Mouse (Mus musculus): ENCODE data around the gene Neurog3. TPM values are rescaled to one million over a fixed set of nuclear protein-coding genes. Genes with fewer than 3 reads are reported as not detected.

Gene Neurog3
- total RNA-seq (2021), result not detected
- long read RNA-seq, experiment 1, result 0 reads
- long read RNA-seq, experiment 2, result 0 reads

- DNase-seq (ENCODE audit: low spot score in 2 of 2), result no peak
Measured at GRCm38 (mm10) chr10:62132691-62133281, at the start of gene Neurog3. Gene Neurog3, plus strand, starts transcription at chr10:62133090.

- no peak for DNase-seq (ENCODE audit: low spot score in 2 of 2)
Measured at GRCm38 (mm10) chr10:62086044-62086443, 46.8 kb upstream of the Neurog3 start.

DNA sequence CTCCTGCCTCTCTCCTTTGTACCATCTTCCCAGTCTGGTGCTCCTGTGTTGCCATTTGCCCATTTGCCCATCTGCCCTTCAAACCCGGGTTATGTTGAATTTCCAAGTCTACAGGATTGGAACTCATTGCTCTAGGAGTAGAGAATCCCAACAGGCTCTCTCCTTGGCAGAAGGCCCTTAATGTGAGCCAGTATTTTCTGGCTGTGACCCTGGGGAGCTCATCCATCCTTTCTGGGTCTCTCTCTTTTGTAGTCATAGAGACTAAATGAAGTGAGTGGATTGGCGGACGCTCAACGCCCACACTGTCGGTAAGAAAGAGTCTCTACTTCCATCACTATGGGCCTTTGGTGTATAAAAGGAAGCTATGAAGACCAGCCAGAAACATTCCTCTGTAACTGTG lies 46.1 kb upstream of the Neurog3 start:
- no peak for DNase-seq (ENCODE audit: low spot score in 2 of 2)

- DNase-seq (ENCODE audit: low spot score in 2 of 2), result no peak
Measured at GRCm38 (mm10) chr10:62088411-62088810, 44.5 kb upstream of the Neurog3 start.

DNA sequence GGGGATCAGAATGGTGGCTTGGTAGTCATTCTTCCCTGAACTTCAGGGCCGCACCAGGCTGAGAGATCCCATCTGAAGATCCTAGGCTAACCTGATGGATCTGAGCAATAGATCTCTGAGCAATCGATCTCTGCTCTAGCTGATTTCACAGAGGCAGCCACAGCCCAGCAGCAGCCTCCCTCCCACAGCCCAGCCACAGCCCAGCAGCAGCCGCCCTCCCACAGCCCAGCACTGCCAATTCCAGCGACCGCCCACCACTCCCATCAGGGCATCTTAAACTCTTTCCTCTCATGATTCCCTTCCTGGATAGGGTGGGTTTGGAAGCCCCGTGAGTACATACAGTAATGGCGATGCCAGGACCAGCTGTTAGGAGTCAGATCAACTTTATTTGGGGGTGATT lies 43.8 kb upstream of the Neurog3 start:
- DNase-seq (ENCODE audit: low spot score in 2 of 2), result no peak

- no peak for DNase-seq (ENCODE audit: low spot score in 2 of 2)
Measured at GRCm38 (mm10) chr10:62089486-62089885, 43.4 kb upstream of the Neurog3 start.

GRCm38 (mm10) chr10:62093903-62094302 lies 39.0 kb upstream of the Neurog3 start:
- DNase-seq (ENCODE audit: low spot score in 2 of 2), result no peak

DNA sequence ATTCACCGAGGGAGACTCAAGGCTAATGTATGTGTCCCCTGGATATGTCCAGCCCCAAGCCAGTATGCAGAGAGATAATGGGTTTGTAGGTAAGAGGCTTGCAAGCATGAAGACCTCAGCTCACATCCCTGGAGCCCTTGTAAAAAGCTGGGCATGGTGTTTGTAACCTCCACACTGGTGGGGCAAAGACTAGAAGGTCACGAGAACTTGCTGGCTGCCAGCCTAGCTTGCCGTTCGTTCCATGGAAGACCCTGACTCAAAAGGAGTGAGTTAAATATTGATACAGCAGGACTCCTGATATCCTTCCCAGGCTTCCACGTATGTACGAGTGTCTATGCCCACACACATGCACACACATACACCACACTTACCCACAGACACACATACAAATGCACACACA lies 38.5 kb upstream of the Neurog3 start:
- no peak for DNase-seq (ENCODE audit: low spot score in 2 of 2)

DNA sequence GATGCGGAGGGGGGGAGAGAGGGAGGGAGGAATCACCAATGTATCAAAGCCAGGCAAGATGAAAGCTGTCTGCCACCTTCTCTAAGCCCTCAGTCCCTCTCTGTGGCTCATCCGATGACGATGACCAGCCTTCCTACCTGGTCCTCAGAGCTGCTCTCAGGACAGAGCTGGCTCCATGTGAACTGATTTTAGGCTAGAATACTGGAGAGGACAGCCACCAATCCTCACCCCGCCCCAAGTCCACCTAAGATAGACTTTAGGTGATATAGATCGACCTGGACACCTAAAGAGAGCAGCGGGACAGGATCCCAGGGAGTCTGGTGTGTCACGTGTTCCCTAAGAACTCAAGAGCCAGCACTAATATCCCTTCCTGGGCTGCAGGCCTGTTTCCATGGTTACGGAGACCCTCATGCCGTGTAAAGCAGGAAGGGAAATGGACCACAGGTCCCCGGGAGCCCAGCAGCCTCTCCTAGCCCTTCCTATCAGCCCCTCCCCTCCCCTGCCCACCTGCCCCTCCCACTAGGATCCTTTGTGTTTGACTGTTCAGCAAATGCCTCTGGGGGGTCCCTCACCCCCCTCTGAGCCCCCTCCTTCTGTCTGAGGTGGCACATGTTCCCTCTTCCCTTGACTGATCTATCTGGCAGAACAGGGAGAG lies 33.0 kb upstream of the Neurog3 start:
- no peak for DNase-seq (ENCODE audit: low spot score in 2 of 2)

DNA sequence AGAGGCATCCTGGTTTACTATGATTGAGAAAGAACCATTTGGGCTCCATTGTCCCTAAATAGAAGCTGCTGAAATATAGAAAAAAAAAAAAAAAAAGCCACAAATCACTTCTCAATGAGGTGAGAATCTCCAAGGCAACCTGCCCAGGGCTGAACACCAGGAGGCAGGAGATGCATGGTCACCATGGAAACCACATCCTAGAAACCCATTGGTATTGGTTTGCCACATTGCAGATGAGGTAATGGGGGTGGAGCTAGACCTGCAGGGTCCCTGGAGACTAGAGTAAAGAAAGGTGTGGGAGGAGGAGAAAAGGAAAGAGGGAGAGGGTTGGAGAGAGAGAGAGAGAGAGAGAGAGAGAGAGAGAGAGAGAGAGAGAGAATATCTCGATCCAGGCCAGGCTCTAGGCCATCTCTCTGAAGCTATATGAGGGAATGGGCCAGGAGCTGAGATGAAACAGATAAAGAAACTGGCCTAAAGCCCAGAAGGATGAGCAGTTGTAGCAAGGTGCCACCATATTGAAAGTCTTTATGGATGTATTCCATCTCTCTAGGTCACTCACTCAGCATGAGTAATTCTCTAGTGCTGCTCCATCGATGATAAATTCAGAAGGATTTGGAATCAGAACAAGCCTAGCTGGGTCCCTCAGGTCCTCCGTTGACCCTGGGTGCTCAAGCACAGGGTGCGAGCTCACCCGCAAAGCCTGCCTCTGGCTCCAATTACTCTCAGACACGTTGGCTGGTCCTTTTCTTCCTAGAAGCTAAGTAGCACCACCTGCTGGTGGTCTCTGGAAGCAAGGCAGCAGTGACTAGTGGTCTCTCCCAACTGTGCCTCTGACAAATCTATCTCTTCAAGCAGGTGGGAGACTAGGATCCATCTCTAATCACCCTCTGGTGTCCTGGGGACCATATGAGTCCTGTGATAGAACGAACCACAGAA lies 31.1 kb upstream of the Neurog3 start:
- DNase-seq (ENCODE audit: low spot score in 2 of 2), result peak; percentile 53 to 72

GRCm38 (mm10) chr10:62104835-62105576 lies 27.9 kb upstream of the Neurog3 start:
- DNase-seq (ENCODE audit: low spot score in 2 of 2), result peak in 1 of 2 experiments; percentile 48

DNA sequence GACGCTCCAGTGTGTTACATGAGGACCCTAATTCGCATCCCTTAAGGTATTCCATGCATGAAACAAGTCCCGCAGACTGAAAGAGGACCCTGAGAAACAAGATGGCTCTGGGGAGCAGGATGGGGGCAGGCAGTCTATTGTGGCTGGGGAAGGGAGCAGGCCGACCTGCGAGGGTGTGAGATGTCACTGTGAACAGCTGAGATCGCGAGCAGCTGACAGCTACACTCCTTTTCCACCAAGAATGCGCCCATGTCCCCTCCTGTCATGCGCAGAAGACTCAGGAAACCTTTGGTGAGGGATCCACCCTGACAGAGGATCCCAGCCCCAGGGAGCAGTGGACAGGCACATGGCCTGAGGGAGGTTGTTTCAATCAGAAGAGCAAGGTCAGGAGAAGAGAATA lies 25.8 kb upstream of the Neurog3 start:
- DNase-seq (ENCODE audit: low spot score in 2 of 2), result no peak

GRCm38 (mm10) chr10:62110504-62111206 lies 22.2 kb upstream of the Neurog3 start:
- DNase-seq (ENCODE audit: low spot score in 2 of 2), result peak; percentile 60 to 71

GRCm38 (mm10) chr10:62111207-62111576 lies 21.7 kb upstream of the Neurog3 start:
- DNase-seq (ENCODE audit: low spot score in 2 of 2), result no peak

DNA sequence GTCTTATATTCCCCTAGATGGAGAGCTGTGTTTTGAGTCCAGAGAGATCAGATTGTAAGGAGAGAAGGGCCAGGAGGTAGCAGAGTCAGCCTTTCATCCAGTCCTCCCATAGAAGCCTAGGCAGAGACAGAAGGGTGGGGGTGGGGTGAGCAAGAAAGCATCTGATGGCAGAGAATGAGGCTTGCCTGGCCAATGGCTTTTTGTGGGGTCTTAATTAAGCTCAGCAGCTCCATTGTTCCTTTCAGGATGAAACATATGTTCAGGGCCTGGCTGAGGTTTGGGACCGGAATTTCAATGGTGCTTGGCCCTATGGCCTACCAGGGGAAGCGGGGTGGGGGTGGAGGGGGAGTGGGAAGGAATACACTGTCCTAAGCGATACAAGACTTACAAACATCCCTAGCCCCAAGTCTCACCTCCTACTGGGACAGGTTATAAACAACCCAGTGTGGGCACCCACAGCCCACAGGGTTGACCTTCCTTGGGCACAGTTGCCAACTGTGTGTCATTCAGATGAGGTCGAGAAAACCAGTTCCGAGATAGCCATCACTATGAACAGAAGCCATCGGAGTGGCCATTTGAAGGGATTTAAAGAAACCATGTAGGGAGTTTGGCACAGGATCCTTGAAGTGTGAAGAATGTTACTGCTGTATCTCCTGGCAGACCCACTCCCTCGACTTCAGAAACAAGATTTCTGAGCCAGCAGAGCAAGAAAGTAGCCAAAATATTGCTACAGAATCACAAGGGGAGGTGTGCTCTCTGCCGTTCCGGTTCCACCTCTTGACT lies 18.8 kb upstream of the Neurog3 start:
- no peak for DNase-seq (ENCODE audit: low spot score in 2 of 2)

DNA sequence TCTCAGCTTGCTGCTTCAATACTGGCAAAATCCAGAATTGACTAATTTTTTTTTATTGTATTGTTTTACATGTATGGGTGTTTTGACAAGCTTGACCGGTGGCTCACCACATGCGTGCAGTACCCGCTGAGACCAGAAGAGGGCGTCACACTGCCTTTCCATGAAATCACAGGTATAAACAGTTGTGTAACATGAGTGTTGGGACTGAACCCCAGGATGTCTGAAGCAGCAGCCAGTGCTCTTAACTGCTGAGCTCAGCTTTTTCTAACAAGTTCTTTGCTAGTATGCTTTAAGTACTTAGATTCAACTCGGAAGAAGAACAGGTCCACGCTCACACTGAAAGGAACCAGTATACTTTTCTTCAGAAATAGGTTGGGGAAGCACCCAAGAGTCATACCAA lies 5.8 kb upstream of the Neurog3 start:
- DNase-seq (ENCODE audit: low spot score in 2 of 2), result no peak

DNA sequence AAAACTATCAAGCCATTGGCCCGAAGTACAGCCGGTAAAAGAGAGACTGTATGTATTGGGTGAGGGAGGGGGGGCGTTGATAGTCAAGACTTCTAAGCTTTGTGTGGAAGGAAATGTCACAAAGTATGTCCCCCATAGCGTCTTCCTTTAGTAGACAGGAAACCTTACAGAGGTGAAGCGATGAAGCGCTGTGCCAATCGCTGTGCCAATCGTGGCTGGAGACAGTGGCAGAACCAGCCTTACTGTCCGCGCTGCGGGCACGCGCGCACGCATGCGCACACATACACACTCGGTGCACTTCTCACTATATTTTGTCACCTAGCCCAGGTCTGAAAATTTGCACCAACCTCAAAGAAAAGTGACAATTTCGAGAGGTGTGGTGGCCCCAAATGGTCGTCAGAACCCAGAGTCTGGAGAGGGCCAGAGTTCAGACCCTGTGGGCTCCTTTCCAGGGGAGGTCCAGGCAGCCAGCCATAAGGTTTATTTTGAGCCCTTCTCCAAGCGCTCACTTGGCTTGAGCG lies 5.1 kb upstream of the Neurog3 start:
- no peak for DNase-seq (ENCODE audit: low spot score in 2 of 2)

DNA sequence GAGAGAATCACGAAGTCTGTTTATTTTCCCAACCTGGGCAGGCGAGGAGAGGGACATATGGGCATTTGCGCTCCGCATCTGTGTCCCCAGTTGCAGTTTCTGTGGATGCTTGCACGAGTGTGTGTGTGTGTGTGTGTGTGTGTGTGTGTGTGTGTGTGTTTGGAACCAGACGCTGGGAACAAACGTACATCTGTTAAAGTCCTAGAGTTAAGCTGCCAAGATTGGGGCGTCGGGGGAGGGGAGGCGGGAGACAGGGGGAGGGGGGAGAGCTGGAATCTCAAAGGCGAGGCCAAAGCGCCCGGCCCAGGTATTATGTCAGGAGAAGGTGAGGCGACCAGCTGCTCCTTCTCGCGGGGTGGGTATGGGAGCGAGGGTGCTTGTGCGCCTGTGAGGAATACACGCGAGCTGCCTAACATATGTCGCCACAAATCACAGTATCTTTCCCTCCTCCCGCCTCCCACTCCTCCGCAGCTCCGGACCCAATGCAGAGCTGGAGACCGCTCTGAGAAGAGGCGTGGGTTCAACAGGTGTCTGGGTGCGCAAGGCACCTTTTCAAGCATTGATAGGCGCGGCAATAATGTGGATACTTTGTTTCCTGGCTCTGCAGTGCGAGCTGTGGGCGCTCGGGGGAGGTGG lies 4.5 kb upstream of the Neurog3 start:
- DNase-seq (ENCODE audit: low spot score in 2 of 2), result no peak
